Mouse (Mus musculus): Measurements from ENCODE around the gene Snx18. TPM values are rescaled to one million over a fixed set of nuclear protein-coding genes. Genes with fewer than 3 reads are reported as not detected.

The Snx18 gene
- polyA plus RNA-seq (2016; fragmentation: Nextera tagmentation; extraction: Ambion mirVana), result 21.6 and 22.5 TPM in 2 replicates

DNA sequence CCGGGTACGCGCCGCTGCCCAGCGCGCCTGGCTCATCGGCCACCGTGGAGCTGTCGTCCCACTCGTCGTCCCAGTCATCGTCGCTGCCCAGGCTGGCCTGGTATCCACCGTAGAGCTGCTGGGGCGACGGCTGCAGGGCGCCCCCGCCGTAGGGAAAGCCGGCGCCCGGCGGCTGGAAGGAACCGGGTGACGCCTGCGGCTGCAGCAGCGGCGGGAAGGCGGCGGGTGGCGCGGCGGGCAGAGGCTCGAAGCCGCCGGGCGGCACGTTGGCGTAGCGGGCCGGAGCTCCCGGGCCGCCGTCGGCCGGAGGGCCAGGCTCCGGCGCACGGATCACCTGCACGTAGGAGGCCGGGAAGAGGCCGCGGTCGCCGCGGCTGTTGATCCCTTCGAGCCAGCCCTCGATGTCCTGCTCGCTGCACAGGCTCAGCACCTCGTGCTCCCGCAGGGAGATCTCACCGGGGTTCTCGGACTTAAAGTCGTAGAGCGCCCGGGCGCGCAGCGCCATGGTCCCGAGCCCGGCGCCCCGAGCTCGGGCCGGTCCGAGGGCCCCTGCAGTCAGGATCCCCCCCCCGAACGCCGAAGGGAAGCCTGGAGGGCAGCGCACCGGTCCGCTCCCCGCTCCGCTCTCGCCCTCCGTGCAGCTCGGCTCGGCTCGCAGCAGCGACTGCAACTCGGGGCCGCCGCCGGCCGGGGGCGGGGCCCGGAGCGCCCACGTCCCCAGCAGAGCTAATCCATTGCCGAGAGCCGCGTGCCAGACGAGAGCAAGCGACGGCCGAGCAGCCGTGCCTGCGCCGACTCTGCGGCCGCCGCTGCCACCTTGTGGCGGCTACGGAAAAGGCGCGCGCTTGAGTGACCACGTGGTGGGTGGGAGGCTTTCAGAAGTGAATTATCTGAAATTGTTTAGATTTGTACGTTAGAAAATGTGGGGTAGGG lies at the start of gene Snx18:
Gene Snx18 (minus strand): TSS at position 674 of the 933 bp plus-strand sequence.
- Histone ChIP-seq H3K27ac (peak within 1 kb of the TSS; percentile 93), H3K36me3 (peaks cover 4% of the 10 kb centered on the region; the same call in 1 of the 2 replicates), H3K27me3 (ENCODE audit: low read depth, poor library complexity, severe bottlenecking) (no peaks in the 10 kb centered on the region), H3K4me1 (peaks cover 67% of the 10 kb centered on the region), H3K9me3 (replicated peaks) (no peaks in the 10 kb centered on the region), H3K4me3 (peak within 1 kb of the TSS; percentile 65)
- under 1% methylated on average over 119 of the region's 119 CpGs for WGBS
- DNase-seq (ENCODE audit: low spot score), result peak; percentile 95

DNA sequence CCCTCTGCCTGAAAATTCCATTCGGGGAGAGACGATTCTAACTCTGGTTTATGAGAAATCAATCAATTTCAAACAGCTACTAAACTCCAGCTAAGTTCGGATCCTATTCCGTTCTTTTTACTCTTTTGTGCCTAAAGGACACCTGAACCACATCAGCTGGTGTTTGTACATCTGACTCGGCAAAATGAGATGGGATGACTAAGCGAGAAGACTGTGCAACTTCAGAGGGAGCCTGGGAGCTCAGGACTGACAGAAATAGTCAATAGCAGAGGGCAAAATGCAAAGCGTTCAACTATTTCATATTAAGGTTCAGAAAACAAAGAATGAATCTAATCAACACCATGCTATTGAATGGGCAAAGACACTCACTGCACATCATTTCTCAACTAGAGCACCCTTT lies 45.5 kb upstream of the Snx18 start:
- Histone ChIP-seq H3K27me3 (ENCODE audit: low read depth, poor library complexity, severe bottlenecking) (no peaks in the 10 kb centered on the region), H3K4me3 (no peak overlapping the region), H3K4me1 (peaks cover 5% of the 10 kb centered on the region; the same call in 1 of the 2 replicates), H3K9me3 (replicated peaks) (no peaks in the 10 kb centered on the region), H3K27ac (no peak overlapping the region), H3K36me3 (no peaks in the 10 kb centered on the region)
- 84% methylated on average over 7 of the region's 7 CpGs for WGBS
- DNase-seq (ENCODE audit: low spot score), result no peak

DNA sequence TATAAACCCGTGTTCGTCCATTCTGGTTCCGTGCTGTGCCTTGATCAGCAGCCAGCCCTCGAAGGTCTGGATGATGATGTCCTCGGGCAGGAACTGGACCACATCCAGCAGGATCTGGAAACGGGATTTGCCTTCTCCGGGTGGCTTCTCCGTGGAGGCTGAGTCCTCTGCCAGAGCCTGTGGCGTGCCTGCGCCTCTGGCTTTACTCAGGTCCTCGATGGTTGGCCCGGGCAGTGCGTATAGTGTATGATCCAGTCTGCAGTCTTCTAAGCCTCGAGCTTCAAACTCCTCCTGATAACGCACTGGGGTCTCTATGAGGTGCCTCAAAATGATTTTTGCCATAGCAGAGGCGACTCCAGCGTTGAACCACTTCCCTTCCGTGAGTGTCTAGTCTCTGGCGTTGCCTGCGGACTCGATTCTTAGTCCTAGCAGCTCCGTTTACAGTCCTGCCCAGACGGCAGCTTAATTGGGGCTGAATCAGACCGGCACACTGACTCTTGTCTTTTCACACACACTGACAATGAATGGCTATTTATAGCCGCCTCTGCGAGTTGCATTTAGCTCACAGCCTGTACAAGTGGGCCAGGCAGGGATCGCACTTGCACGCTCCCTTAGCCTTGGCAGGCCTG lies 44.9 kb upstream of the Snx18 start, which contains the start of gene Hspb3:
Gene Hspb3 (minus strand): TSS at position 526 of the 629 bp plus-strand sequence.
- DNase-seq (ENCODE audit: low spot score), result no peak
- Histone ChIP-seq H3K27ac (no peak within 1 kb of the TSS), H3K27me3 (ENCODE audit: low read depth, poor library complexity, severe bottlenecking) (no peaks in the 10 kb centered on the region), H3K36me3 (no peaks in the 10 kb centered on the region), H3K9me3 (replicated peaks) (no peaks in the 10 kb centered on the region), H3K4me3 (no peak within 1 kb of the TSS), H3K4me1 (peaks cover 5% of the 10 kb centered on the region; the same call in 1 of the 2 replicates)
- 77% methylated on average over 28 of the region's 28 CpGs for WGBS

DNA sequence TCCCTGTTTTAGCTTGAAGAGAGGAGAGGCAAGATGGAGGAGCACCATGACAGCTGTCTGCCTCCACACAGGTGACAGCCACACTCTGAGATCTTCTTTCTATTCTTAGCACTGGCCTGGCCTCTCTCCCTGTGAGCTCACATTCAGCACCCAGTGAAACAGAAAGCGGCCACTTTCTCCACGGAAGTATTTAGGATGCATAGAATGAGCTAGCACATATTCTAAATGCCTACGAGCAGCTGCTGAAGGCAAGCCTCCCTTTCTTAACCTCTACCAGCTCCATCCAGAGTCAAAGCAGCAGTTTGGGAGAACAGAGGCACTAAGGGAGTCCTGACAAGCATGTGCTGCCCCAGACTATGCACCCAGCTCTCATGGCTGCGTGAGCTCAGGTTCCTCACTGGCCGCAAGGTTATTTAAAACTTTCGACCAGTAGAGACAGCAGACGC lies 43.5 kb upstream of the Snx18 start:
- H3K4me3 ChIP-seq, result no peak overlapping the region
- peaks cover 5% of the 10 kb centered on the region; the same call in 1 of the 2 replicates for H3K4me1 ChIP-seq
- no peaks in the 10 kb centered on the region for H3K27me3 ChIP-seq (ENCODE audit: low read depth, poor library complexity, severe bottlenecking)
- WGBS, result 76% methylated on average over 7 of the region's 7 CpGs
- no peaks in the 10 kb centered on the region for H3K9me3 ChIP-seq (replicated peaks)
- no peak for DNase-seq (ENCODE audit: low spot score)
- no peaks in the 10 kb centered on the region for H3K36me3 ChIP-seq
- no peak overlapping the region for H3K27ac ChIP-seq

DNA sequence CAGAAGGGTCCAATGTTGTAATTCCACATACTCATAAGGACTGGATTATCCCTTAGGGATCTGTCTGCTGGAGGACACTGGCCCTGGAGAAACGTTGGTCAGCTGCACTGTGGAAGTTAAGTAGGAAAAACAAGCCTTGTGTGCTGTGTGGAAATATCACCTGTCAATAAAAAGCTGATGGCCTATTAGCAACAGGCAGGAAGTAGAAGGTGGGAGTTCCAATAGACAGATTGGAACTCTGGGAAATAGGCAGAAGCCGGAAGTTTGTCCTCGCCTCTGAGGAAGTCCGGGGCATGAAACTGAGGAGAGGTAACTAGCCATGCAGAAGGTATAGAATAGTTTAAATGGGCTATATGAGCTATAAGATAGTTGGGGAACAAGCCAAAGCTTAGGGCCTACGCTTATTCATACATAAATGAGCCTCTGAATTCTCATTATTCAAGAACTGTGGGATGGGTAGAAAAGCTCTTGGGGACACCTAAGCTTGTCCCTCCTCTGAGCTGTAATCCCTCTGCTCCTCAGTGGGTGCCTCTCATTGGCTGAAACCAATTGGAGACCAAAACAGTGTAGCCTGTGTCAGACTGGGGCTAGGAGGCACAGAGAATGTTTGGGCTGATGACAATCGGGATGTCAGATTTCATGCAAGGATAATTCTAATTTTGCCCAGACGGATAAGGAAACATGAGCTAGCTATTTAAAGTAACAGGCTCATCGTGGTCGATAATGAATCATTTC lies 42.4 kb upstream of the Snx18 start:
- no peaks in the 10 kb centered on the region for H3K27me3 ChIP-seq (ENCODE audit: low read depth, poor library complexity, severe bottlenecking)
- H3K4me3 ChIP-seq, result no peak overlapping the region
- DNase-seq (ENCODE audit: low spot score), result no peak
- WGBS, result 85% methylated on average over 9 of the region's 9 CpGs
- H3K36me3 ChIP-seq, result no peaks in the 10 kb centered on the region
- H3K27ac ChIP-seq, result no peak overlapping the region
- H3K9me3 ChIP-seq (replicated peaks), result no peaks in the 10 kb centered on the region
- H3K4me1 ChIP-seq, result peaks cover 5% of the 10 kb centered on the region; the same call in 1 of the 2 replicates

DNA sequence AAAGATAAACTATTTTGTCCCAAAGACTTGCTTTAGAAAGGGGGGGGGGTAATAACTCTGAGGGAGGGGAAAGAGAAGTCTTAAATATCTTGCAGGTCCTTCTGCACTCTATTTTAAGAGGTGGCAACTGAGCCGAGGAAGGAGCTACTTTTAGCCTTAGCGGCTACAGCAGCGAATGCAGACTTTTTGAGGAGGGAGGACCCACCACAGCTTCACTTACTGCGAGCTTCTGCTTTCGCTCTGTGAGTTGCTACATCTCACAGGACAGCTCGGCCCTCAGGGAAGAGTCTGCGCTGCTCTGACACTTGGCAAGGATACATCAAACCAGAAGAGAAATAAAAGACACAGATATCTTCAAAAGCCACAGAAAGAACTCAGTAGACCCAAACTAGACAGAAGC lies 38.8 kb upstream of the Snx18 start:
- Histone ChIP-seq H3K27me3 (ENCODE audit: low read depth, poor library complexity, severe bottlenecking) (no peaks in the 10 kb centered on the region), H3K27ac (no peak overlapping the region), H3K4me3 (no peak overlapping the region), H3K36me3 (no peaks in the 10 kb centered on the region), H3K9me3 (replicated peaks) (no peaks in the 10 kb centered on the region), H3K4me1 (no peaks in the 10 kb centered on the region)
- 87% methylated on average over 7 of the region's 7 CpGs for WGBS
- DNase-seq (ENCODE audit: low spot score), result no peak

DNA sequence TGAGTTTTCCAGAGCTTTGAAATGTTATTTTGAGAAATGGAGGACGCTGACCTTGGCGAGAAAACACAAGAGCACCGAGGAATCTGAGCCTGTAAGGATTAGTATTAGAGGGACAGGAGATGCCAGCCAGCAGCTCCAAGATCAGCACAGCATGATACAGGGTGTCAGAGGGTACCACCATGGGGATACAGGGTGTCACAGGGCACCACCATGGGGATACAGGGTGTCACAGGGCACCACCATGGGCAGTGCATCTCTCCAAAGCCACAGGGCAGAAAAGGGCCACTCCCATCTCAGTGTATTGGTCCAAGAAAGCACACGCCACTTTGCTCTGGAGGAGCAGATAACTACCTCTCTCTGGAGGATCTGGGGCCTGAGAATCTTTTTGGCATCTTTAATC lies 38.3 kb upstream of the Snx18 start:
- Histone ChIP-seq H3K4me3 (no peak overlapping the region), H3K27ac (no peak overlapping the region), H3K36me3 (no peaks in the 10 kb centered on the region), H3K9me3 (replicated peaks) (no peaks in the 10 kb centered on the region), H3K4me1 (no peaks in the 10 kb centered on the region), H3K27me3 (ENCODE audit: low read depth, poor library complexity, severe bottlenecking) (no peaks in the 10 kb centered on the region)
- WGBS, result 91% methylated on average over 4 of the region's 4 CpGs
- DNase-seq (ENCODE audit: low spot score), result no peak

DNA sequence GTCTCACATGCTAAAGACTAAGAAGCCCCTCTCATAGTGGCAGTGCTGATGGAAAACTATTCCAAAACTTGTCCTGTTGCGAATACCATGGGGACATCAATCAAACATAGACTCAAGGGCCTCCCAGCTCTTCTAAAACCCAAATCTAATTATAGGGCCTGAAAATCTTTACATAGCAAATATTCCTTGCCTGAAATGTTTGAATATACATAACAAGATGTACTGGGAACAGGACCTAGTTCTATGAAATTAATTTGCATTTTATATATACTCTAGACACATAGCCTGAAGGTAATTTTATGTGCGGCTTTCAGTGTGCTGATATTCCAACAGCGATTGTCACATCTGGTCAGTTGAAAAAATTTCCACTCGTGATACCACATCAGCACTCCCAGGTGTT lies 37.1 kb upstream of the Snx18 start:
- WGBS, result 94% methylated on average over 4 of the region's 4 CpGs
- Histone ChIP-seq H3K27me3 (ENCODE audit: low read depth, poor library complexity, severe bottlenecking) (no peaks in the 10 kb centered on the region), H3K27ac (no peak overlapping the region), H3K4me3 (no peak overlapping the region), H3K4me1 (no peaks in the 10 kb centered on the region), H3K9me3 (replicated peaks) (no peaks in the 10 kb centered on the region), H3K36me3 (no peaks in the 10 kb centered on the region)
- no peak for DNase-seq (ENCODE audit: low spot score)

DNA sequence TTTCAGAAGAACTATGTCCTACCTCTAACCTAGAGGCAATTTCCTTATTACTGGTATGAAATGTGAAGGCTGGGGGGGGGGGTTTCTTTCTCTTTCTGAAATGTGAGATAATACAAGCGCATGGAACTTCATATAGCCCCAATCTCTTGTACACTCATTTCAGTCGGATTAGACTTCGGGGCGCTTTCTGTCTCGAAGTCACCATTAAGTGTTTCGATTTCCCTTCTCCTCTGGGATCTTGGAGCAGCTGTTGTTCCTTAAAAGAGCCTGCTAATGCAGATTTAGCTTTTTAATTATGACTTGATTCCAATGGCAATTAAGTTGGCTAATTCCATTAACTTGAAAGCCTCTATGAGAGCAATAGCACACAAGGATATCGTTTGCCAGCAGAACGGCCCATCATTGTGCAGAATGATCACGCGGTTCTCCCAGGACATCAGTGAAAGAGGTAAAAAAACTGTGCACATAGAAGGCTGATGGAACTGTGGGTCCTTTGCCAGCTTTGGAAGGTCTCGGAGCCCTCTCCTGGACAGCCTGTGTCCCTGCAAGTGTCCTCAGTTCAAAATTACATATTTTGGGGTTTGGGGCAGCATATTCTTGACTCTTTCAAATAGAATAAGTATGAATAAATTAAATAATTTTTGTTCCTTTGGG lies 22.7 kb upstream of the Snx18 start:
- no peak overlapping the region for H3K27ac ChIP-seq
- peaks cover 5% of the 10 kb centered on the region; the same call in 1 of the 2 replicates for H3K4me1 ChIP-seq
- no peak for DNase-seq (ENCODE audit: low spot score)
- H3K27me3 ChIP-seq (ENCODE audit: low read depth, poor library complexity, severe bottlenecking), result no peaks in the 10 kb centered on the region
- H3K36me3 ChIP-seq, result no peaks in the 10 kb centered on the region
- H3K9me3 ChIP-seq (replicated peaks), result no peaks in the 10 kb centered on the region
- 88% methylated on average over 11 of the region's 11 CpGs for WGBS
- H3K4me3 ChIP-seq, result no peak overlapping the region

DNA sequence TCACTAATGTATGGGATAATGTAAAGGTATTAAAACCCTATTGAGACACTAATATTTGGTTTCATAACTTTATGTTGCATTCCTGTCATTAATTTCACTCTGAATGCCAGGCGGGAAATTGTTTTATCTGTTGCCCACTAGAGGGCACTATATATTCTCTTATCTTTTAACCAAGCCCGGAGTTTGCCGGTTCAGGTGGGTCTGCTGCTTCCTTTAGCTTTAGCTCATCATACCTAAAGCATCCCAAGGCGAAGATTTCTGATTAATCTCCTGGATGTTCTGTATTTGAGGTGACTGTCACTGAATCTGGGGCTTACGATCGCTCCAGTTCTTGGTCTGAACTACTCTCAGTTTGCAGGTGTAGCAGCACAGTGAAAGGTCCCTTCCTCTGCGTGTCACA lies 20.6 kb upstream of the Snx18 start:
- H3K4me3 ChIP-seq, result no peak overlapping the region
- H3K27me3 ChIP-seq (ENCODE audit: low read depth, poor library complexity, severe bottlenecking), result no peaks in the 10 kb centered on the region
- WGBS, result 33% methylated on average over 7 of the region's 7 CpGs
- H3K36me3 ChIP-seq, result no peaks in the 10 kb centered on the region
- no peak for DNase-seq (ENCODE audit: low spot score)
- H3K9me3 ChIP-seq (replicated peaks), result no peaks in the 10 kb centered on the region
- no peak overlapping the region for H3K27ac ChIP-seq
- peaks cover 9% of the 10 kb centered on the region; the same call in 1 of the 2 replicates for H3K4me1 ChIP-seq

DNA sequence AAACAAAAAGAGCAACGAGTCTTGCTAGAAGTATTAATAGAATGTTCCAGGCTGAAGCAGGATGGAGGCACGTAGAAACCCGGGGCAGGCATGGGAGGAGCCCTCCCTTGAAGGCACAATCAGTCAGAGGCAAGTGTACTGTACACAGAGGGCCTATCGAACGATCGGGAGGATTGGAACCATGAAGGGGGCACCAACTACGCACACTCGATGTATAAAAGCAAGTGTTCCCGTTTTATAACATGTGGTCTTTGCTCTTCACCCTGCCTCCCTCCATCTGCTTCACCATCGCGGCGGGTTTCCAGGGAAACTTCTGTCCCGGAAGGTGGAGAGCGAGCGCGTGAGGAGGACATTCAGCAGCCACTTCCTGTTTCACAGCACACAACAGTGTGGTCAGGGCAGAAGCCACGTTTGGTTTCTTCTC lies 17.4 kb upstream of the Snx18 start:
- H3K4me3 ChIP-seq, result no peak overlapping the region
- peaks cover 9% of the 10 kb centered on the region; the same call in 1 of the 2 replicates for H3K4me1 ChIP-seq
- H3K9me3 ChIP-seq (replicated peaks), result no peaks in the 10 kb centered on the region
- 88% methylated on average over 17 of the region's 17 CpGs for WGBS
- no peak for DNase-seq (ENCODE audit: low spot score)
- no peak overlapping the region for H3K27ac ChIP-seq
- no peaks in the 10 kb centered on the region for H3K27me3 ChIP-seq (ENCODE audit: low read depth, poor library complexity, severe bottlenecking)
- H3K36me3 ChIP-seq, result no peaks in the 10 kb centered on the region
